Mouse (Mus musculus) thymus, postnatal 14 days (tissue): ENCODE measurements around the gene Pik3c2g.
"Not testable (repeated sequence)": the region's sequence is repeated elsewhere in the genome, so short reads cannot be mapped to it uniquely, and the experiment has no call there.

Experiments used
- DNase-seq: peaks from one replicate; pipeline ENCODE4 v3.0.0; 2021

The Pik3c2g gene

DNA sequence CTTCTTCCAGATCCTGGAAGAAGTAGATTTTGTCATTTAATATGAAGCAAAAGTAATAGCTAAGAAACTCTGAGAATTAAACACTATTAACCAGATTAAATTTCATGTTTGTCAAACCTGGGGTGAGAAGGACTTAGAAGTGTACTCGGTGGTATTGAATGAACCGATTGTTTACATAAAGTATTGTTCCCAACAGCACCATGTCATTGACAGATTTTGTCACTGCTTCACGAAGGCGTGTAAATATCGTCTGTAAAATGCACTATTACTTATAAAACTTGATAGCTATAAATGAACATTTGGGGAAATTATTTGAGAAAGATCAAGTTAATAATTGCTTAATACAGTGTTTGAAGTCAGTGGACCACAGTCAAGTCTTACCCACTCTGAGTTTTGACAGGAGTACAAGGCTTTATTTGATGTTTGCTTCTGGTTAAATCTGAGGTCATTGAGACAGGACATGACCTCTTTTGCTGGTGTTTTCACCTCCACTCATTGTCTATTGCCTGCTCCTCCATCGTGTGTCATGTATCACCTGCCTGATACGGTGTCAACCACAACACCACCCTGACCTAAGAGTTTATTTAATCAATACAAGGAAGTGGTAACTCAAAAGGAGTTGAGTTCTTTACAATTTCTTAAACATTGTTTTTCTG lies 260.0 kb downstream of the Pik3c2g start:
- no peak for DNase-seq

DNA sequence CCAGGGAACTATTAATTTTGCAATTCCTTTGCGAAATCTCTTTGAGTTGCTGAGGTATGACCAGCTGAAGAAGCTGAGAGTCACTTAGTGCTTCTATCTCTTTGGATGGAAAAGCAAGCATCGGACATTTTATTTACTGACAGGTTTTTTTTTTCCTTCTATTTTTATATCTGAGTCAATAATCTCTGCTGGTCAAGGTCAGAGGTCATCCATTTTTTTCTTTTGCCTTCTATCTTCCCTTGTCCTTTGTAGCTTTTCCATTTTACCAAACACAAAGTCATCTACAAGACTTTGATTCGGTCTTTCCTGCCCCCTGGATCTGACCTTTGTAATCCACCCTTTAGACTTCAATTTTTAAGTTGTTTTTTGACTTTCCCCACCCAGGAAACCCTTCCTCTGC lies 262.9 kb downstream of the Pik3c2g start:
- no peak for DNase-seq

DNA sequence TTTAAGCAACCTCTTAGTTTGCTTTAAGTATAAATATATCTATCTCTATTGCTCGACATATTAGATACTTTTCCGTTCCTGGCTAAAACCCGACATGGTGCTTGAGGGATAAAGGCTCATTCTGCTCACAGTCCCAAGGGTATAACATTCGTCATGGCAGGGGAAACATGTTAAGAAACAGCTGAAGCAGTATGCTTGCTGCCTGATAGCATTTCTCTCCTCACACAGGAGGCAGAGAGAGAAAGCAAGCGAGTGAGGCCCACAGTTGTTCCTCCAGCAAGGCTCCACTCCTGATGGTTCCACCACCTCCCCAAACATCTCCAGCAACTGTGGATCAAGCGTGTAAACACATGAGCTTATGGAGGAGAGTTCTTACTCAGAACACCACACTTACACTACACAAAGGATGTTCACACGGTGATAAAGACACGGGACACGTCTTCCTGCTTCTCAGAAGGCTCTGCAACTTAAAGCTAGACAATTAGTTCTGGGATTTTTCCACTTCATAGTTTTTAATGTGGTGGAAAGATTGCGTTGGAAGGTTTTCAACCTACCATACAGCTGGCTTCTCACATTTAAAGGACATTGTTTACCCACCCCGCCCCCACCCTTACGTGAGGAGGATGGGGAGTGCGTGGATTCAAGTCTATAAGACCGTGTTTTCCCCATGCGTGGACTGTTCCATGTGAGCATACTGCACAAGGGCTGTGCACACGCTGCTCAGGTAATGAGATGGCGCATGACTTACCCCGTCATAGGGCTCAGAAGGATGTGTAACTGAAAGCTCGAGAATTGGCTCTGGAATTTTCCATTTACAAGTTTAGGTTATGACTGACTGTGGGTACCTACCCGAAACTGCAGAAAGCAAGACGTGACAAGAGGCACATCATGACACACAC lies 264.9 kb downstream of the Pik3c2g start:
- DNase-seq: no peak

DNA sequence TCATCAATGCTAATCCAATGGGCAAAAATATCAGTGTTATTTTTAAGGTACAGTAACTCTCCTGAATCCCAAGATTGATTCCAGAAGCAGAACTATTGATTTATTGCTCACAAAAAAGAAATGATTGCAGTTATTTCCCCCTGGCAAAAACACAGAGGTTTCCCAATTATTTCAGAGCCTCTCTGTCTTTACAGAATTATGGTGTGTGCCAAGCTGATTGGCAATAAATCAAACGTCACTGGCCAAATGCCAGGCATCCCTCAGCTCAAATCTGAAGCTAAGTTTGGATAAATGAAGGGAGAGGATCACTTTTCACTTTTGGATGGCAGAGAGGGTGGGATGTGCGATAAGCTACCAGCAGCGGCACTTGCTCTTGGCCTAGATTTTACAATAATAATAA lies 265.8 kb downstream of the Pik3c2g start:
- no peak for DNase-seq

DNA sequence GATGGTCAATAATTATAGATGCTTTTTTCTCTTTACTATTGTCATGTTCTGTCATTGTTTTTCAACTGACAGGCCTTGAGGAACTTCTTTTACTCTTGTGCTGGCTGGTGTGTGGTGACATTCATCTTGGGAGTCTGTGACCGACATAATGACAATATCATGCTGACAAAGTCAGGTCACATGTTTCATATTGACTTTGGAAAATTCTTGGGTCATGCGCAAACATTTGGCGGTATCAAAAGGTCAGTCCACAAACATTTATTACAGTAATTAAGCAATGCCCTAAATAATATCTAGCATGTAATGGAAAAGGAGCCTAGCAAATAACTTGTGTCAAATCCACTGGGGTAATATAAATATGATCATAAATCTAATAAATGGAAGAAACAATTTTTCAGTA lies 273.1 kb downstream of the Pik3c2g start:
- no peak for DNase-seq

DNA sequence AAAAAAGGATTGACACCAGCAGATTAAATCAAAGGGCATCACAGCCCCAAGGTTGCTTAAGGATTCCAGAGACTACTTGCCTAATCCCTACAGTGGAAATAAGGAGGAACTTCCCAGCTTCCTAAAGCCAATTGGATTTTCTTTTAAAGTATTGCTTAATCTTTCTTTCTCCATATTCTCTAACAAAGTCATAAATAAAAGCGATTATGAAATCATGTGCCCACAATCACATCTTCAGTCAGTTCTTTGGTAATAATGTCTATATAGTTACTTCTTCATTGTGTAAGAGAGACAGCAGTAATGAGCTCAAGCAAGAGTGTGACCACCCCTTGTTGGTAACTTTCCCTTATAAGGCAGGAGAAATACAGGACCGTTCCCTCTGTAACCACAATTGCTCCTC lies 274.5 kb downstream of the Pik3c2g start:
- no peak for DNase-seq

DNA sequence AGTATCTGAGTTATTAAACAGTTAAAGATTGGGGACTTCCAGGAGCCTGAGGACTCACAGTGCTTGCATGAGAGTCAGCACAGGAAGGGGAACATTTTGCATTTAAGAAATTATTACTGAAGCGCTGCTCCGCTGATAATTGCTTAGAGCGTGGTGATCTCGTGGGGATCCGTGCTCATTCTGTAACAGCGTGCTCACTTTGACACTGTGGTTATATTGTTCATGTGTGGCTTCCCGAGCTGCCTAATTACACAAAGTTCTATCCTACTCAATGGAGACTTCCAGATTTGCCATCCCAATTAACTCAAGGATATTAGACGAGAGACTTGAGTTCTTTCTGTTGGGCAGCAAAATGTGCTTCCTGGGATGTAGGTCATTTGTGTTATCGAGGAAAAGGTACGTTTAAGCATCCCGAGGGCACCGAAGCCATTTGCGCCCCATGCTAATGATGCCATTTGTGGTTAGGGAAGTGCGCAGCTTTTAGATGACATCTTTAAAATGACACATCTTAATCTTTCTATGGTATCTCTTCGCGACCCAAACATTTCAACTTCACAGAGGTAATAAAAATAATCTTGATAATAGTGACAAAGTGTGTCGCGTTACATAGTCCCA lies 278.1 kb downstream of the Pik3c2g start:
- DNase-seq: no peak

DNA sequence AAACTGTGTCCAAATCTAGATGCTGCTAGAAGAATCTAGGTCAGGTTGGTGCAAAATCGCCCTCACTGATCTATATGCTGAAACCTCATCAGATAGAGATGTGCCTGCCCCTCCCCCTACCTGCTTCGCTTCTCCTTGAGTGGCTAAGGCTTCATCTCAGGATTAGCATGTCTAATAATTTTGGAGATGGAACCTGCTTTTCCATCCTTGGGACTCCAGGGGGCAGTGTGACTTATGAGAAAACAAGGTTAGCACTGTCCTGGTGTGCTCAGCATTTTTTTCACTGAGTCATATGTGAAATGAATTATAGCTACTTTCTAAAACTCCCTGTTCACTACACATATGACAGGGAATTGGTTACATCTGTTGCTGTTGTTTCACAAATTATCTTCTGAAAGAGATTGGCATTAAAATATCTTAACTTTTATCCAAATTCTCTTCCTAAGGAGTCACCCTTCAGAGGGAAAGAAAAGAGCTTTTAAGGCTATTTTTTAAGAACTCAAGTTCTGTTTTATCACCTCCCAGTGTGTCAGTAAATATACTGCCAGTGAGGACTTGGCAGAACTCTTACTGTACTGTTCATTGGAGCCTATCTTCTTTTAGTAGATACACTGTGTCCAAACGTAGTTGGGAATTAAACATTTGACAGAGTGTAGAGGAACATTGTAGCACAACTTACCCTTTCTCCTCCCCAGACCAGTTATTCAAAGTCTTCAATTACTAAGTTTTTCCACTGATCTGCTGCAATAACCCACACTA lies 287.6 kb downstream of the Pik3c2g start:
- DNase-seq: peak; percentile 11

DNA sequence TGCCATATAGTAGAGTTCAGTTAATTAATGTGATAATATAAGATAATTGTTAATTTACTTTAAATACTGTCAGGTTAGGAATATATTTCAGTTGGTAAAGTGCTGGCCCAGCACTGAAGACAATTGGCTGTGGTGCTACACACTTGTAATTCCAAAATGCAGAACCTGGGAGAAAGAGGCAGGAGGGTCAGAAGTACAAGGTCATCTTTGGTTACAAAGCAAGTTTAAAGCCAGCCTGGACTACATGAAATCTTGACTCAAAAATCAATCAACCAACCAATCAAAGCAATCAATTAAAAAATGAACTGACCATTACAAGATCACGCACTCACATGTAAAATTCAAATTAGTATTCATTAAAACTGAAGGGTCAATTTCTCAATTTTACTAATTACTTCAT lies 289.7 kb downstream of the Pik3c2g start:
- DNase-seq: no peak

DNA sequence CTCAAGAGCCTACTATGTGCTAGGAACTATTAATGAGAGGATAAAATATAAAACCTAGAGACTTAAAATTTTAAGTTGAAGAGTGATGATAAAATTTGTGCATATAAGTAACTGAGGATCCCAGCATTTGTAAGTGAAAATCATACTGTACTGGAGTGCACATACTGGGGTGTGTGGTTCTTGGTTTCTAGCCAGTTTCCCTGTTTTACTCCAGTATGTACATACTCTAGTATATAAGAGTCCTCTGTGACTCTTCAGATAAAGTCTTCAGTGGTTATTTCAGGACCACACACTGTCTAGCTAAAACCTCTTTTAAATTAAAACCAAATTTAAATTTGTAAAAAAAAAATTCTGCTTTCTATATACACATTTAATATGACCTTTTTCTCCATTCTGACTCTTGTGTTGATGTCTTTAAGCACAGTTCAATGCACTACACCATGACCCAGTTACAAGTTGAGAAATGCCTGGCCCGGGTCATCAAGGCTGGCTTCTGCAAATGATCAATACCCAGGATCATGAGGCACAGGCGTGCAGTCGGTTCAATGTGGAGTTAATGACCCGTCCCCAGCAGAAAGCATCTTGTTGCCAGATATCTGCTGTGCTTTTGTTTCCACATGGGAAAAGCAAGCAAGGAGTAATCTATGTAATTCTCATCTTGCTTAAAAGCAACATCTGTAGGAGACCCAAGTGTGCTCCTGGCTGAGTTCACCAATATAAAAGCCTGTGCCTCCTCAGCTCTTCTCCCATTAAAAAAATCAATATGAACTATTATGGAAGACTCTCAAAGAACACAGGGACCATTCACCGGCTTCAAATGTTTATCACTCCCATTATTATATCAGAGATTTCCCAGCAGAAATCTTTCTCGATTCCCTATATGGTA lies 290.7 kb downstream of the Pik3c2g start:
- DNase-seq: no peak

DNA sequence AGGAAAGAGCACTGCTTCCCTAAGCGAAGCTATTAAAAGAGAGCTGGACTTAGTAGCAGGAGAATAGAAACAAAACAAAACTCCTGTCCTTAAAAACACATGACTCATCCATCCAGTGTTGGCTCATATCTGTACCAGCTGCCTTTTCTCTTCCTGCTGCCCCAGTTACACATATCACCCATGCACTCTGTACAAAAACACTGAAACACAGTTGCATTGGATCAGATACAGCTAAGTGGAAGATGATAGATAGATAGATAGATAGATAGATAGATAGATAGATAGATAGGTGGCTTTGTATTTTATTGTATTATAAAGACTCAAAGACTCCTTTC lies 291.3 kb downstream of the Pik3c2g start:
- DNase-seq: no peak

DNA sequence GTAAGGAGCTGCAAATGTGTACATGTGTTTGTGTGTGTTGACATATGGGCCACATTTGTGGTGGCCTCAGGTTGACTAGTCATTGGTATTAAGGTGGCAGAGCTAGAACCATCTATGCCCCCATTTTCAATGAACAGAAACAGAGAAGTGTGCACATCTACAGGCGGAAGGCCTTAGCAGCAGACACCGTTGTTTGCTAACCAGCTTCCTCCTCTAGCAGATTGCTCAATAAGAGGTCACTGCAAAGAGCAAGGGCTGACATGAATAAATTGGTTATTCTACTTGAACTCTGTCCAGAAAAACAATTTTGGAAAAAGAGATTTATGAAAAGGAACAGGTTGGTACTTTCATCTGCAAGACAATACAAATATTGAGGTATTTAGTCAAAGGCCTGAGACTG lies 295.1 kb downstream of the Pik3c2g start:
- no peak for DNase-seq

DNA sequence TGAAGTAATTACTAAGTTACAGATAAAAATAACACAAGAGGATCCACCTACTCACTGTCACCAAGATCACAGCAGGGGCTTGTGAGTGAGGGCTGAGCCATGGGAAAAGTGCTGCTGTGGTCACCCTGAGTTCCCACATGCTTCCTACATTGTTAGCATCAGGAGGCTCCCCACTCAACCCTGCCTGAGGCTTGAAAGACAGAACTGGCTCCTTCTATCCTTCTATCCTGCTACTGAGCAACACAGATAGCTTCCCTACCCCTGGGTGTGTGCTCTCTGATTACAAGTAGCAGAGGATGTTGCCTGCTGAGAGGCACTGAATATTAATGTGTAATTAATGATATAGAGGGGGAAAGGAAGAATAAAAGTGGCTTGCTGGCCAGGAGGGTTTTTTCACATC lies 300.2 kb downstream of the Pik3c2g start:
- DNase-seq: no peak

DNA sequence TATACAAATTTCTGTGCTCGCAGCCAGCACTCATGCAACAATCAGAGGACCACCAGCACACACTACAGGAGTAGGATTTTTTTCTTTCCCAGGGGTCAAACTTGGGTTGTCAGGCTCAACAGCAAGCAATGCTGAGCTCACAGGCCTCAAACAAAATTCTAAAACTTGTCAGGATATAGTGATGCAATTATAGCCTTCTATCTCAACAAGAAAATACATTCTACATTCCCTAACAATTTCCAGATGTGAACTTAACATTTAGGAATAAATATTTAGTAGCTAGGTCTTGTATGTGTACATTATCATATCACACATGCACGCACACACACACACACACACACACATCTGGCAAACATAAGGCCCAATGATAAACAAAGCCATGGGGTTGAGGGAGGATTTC lies 308.6 kb downstream of the Pik3c2g start:
- DNase-seq: no peak

DNA sequence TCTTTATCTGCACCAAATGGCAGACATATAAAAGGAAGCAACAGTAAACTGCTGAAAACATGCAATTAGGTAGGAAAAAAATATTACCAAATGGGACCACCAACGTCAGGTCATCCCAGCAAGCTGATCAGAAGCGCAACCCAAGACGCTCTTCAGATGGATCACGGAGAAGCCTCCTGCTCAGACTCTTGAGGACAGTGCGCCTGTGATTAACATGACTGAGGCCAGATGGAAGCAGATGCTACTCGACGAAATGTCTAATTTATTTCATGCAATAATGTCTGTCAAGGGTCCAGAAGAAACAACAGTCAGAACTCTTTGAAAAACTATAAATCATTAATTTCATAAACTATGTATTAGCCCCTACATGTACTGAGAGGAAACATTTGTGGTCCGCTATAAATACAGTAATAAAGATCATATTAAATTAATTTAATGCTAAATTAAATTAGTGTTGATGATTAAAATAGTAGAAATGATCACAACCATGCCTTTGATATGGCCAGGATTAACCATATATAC lies 312.7 kb downstream of the Pik3c2g start:
- no peak for DNase-seq

DNA sequence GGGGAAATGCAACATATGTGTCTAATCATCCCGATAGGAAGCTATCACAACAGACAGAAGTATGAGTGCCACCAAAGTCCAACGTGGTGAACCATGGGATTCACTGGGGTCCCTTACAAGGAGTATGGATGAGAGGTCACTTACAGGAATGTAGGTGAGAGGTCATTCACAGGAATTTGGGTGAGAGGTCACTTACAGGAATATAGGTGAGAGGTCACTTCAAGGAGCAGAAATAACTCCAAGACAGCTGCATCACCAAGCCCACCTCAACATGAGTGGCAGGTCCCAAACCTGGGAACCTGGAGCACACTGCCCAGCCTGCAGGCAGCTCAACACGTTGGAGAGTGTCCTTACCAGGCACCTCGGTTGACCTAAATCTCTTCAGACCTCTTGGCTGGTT lies 314.8 kb downstream of the Pik3c2g start:
- DNase-seq: no peak

DNA sequence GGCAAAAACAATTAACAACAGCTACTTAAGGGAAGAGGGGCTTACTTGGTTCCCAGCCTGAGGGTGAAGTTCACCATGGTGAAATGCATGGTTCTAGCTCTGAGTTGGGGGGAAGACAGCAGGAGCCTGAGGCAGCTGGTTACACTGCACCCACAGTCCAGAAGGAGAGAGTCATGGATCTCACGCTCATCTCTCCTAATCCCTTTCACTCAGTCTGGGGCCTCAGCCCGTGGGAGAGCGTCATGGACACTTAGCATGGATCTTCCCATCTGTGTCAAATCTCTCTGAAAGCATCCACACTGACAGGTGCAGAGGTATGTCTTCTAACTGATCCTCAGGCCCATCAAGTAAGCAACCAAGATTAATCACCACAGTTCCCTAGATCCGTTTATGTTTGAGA lies 320.1 kb downstream of the Pik3c2g start:
- no peak for DNase-seq

DNA sequence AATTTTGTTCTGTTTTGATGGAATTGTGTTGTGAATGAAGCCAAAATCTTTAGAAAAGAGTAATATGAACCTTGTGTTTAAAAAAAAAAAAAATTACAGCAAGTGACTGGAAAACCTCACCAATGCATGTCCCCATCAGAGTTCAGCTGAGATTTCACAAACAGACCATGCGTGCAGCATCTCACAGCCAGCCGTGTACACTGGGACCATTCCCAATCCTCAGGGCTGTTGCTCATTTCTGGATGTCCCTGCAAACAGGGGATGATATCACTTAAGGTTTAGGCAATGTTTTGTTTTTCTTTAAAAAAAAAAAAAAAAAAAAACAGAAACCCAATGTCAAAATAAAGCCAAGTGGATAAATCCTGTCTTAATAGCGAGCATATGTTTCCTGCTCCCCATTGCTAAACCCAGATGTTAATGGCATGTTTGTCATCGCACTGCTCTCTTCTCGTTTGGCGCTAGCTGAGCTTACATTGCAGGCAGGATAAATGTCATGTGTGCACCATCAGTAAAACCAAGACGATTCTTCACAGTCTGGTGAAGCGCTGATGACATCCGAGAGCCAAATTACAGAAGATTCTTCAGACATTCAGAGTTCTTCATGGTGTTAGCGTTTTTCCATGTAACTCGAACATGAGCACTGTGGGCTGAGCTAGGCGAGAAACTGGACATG lies 322.1 kb downstream of the Pik3c2g start:
- DNase-seq: no peak

DNA sequence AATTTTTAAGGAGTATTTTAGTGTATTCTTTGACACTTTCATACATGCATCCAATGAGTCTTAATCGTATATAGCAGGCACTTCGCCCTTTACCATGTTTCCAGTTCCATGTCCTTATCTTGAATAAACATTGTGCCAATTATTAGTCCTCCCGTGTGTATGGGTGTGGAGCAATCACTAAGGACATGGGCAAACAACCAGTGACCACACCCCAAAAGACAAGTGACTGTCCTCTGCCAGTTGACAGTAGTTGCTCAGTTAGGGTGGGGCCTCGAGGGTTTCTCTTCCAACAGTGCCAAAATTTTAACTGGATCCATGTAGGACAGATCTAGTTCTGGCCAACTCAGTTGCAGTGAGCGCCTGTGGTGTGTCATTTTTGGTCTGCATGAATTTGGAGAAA lies 341.7 kb downstream of the Pik3c2g start:
- no peak for DNase-seq

DNA sequence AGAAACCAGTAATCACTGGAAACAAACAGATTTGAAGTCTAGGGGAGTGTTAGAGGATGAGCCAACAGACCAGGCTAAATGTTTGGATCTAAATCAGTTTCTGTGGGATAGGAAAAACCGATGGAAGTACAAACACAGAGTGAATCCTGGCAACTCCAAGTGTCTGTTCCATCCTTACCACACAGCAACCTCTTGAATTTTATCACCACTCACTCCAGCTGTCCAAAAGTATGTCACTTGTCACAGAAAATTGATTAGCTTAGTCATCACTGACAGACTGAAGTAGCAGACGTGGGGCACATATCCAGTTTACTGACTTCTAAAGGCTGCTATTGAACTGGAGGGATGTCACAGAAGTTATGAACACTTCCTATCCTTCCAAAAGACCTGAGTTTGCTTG lies 347.8 kb downstream of the Pik3c2g start:
- no peak for DNase-seq

DNA sequence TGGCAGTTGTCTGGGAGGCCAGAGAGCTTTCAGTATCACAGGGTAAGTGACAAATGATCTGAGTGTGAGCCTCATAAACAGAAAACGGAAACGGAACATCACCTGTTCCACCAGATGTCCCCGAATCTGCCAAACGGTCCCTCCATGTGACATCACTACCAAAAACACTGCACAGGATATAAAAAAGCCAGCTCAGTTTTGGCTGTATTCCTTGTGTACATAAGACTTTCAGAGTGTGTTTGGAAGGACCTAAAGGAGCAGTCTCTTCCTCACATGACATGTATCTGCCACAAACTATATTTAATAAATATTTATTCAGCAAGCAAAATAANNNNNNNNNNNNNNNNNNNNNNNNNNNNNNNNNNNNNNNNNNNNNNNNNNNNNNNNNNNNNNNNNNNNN lies 350.6 kb downstream of the Pik3c2g start:
- DNase-seq: not testable (repeated sequence)
